Mouse (Mus musculus) duodenum, adult 2 months (tissue): ENCODE measurements around the gene Tmem251. TPM values are rescaled to one million over a fixed set of nuclear protein-coding genes. Genes with fewer than 3 reads are reported as not detected.

Experiments
- polyA plus RNA-seq: library from polyadenylated mRNA; depleted of rRNA; stranded (reverse); fragments of >200 nt; gene quantifications from 2 replicates; pipeline ENCODE4 v1.2.3, GENCODE M21; 2012; ENCODE audit warnings: low replicate concordance; rRNA removed

Gene Tmem251
- 2.2 and 4.0 TPM in 2 replicates for polyA plus RNA-seq

GRCm38 (mm10) chr12:102743589-102744574 is at the start of gene Tmem251, which contains the start of gene Moap1:
Gene Tmem251 (plus strand): TSS chr12:102743762.
Gene Moap1 (minus strand): TSS chr12:102743661.

GRCm38 (mm10) chr12:102704457-102705198 is 38.9 kb upstream of the Tmem251 start, which contains the start of gene Itpk1:
Gene Itpk1 (minus strand): TSS chr12:102704930.

DNA sequence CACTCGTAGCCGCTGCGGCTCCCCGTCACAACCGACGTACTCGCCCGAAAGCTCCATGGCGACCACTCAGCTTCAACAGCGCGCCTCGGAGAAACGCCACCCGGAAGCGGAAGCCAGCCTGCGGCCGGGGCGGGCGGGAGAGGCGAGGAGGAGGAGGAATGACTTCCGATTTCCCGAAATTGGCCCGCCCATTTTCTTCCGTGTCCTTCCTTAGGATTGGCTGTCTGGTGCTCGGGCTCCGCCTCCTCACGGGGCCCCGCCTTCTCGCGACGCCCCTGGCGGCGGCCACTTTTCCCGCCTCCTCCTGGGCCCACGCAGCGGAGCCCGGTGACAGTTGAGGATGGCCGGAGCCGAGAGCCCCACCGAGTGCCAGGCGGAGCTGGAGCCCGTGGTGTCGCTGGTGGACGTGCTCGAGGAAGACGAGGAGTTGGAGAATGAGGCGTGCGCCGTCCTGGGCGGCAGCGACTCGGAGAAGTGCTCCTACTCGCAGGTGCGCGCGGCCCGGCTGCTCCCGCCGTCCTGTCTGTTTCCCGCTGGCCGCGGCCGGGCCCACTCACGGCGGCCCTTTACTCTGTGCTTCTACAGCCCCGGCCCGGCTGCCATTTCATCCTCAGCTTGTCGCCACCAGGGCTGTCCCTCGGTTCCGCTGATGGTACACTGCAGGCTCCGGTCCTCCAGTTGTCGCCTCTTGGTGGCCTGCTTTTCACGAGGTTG is 14.3 kb downstream of the Tmem251 start, which contains the start of the genes Gm28051, Gon7 and Ubr7:
Gm28051 (minus strand) TSS at position 77 of the 714 bp plus-strand sequence.
Gon7 (minus strand) TSS at position 115 of the 714 bp plus-strand sequence.
Ubr7 (plus strand) TSS at position 279 of the 714 bp plus-strand sequence.

DNA sequence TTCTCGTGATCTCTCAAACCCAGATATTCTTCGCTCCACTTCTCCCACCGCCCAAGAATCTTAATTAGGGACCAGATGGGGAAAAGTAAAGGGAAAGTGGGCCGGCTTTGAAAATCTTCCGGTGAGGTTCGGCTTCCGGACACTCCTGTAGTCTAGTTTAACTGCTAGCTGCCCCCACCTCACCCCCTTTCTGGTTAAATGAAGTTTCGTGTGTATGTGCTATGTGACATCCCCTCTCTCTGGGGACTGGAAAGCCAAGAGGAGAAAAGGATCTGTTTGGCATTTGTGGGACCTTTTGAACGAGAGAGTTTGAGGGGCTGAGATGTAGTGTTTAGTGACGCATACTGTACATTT is 14.8 kb downstream of the Tmem251 start, which contains the start of gene Gm20604:
Gm20604 (minus strand) TSS at position 270 of the 354 bp plus-strand sequence.

Other genes with a start within 250 kb of the Tmem251 start
- gene Chga, start 188.8 kb upstream of the Tmem251 start, polyA plus RNA-seq = 89.8 and 269 TPM in 2 replicates
- gene Itpk1, start 38.8 kb upstream of the Tmem251 start, polyA plus RNA-seq = 169 and 317 TPM in 2 replicates
- gene Moap1, start 101 bp upstream of the Tmem251 start, polyA plus RNA-seq = 0.47 and 0.55 TPM in 2 replicates
- gene Gm28051, start 14.0 kb downstream of the Tmem251 start, polyA plus RNA-seq = not detected in 2 replicates
- 5.1 and 10.2 TPM in 2 replicates for gene Gon7, start 14.0 kb downstream of the Tmem251 start, polyA plus RNA-seq
- gene Ubr7, start 14.2 kb downstream of the Tmem251 start, polyA plus RNA-seq = 3.2 and 4.2 TPM in 2 replicates
- gene Gm20604, start 14.9 kb downstream of the Tmem251 start, polyA plus RNA-seq = 0.36 and 0.47 TPM in 2 replicates
- gene Btbd7, start 134.7 kb downstream of the Tmem251 start, polyA plus RNA-seq = 3.8 and 4.3 TPM in 2 replicates
- not detected in 2 replicates for gene Cox8c, start 155.6 kb downstream of the Tmem251 start, polyA plus RNA-seq
- 0.02 and 0.16 TPM in 2 replicates for gene Unc79, start 205.1 kb downstream of the Tmem251 start, polyA plus RNA-seq